Mouse (Mus musculus): ENCODE data around the gene Maml3. TPM values are rescaled to one million over a fixed set of nuclear protein-coding genes. Genes with fewer than 3 reads are reported as not detected.

Maml3 gene
- polyA plus RNA-seq, 1 experiment from 2014 or later, result 9.2 TPM

GRCm38 (mm10) chr3:51661880-51662550 lies 442.9 kb downstream of the Maml3 start:
- H3K27me3 ChIP-seq (replicated peaks), result no peaks in the 10 kb centered on the region
- no peak overlapping the region for H3K9ac ChIP-seq
- no peaks in the 10 kb centered on the region for H3K4me1 ChIP-seq
- no peaks in the 10 kb centered on the region for H3K9me3 ChIP-seq
- H3K4me3 ChIP-seq, result no peak overlapping the region
- no peak overlapping the region for H3K4me2 ChIP-seq (replicated peaks)
- H3K36me3 ChIP-seq, result no peaks in the 10 kb centered on the region
- no peak overlapping the region for H3K27ac ChIP-seq
- no peak for ATAC-seq (ENCODE audit: low FRiP score, low read depth)
- WGBS, result 83% methylated on average over 11 of the region's 11 CpGs

DNA sequence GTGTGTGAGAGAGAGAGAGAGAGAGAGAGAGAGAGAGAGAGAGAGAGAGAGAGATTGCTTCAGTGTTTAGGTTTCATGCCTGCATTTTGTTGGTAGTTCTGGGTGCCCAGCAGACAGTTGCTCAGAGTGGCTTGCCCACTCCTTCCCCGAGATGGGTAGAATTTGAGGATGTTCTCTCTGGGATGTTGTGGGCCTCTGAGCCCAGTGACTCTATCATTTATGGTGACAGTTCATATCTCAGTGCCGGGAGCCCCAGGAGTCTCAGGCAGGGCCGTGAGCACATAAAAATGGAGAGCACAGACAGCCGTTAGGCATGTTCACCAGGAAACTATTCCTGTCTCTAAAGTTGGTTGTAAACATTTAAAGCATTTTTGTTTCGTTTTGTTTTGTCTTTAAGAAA lies 443.5 kb downstream of the Maml3 start:
- Histone ChIP-seq H3K36me3 (no peaks in the 10 kb centered on the region), H3K9me3 (no peaks in the 10 kb centered on the region), H3K4me3 (no peak overlapping the region), H3K9ac (no peak overlapping the region), H3K4me2 (replicated peaks) (no peak overlapping the region), H3K4me1 (no peaks in the 10 kb centered on the region), H3K27me3 (replicated peaks) (no peaks in the 10 kb centered on the region), H3K27ac (no peak overlapping the region)
- no peak for ATAC-seq (ENCODE audit: low FRiP score, low read depth)
- 65% methylated on average over 5 of the region's 5 CpGs for WGBS

DNA sequence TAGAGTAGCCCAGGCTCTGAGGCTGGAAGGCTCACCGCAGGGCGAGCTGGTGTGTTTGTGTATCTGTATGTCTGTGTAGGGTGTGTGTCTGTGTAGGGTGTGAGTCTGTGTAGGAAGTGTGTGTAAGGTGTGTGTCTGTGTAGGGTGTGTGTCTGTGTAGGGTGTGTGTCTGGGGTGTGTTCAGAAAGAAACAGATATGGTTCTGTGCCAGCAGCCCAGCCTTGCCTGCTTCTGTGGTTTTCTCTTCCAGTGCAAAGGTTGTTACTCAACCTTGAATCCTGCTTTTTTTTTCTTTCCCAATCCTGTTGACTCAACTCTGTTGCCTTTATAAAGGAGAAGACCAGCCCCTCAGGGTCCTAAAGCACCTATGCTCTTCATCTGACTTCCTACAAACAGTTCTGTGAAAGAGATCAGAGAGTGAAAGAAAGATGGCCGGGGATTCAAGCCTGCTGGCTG lies 444.0 kb downstream of the Maml3 start:
- H3K4me2 ChIP-seq (replicated peaks), result no peak overlapping the region
- 80% methylated on average over 3 of the region's 3 CpGs for WGBS
- H3K36me3 ChIP-seq, result no peaks in the 10 kb centered on the region
- no peak overlapping the region for H3K4me3 ChIP-seq
- ATAC-seq (ENCODE audit: low FRiP score, low read depth), result no peak
- H3K27ac ChIP-seq, result no peak overlapping the region
- no peaks in the 10 kb centered on the region for H3K9me3 ChIP-seq
- no peaks in the 10 kb centered on the region for H3K27me3 ChIP-seq (replicated peaks)
- no peak overlapping the region for H3K9ac ChIP-seq
- no peaks in the 10 kb centered on the region for H3K4me1 ChIP-seq

GRCm38 (mm10) chr3:51660060-51660459 lies 444.8 kb downstream of the Maml3 start, which contains the start of gene Mgst2:
Gene Mgst2, plus strand, starts transcription at chr3:51660360.
- no peaks in the 10 kb centered on the region for H3K9me3 ChIP-seq
- no peak within 1 kb of the TSS for H3K4me3 ChIP-seq
- H3K27ac ChIP-seq, result no peak within 1 kb of the TSS
- no peaks in the 10 kb centered on the region for H3K4me1 ChIP-seq
- H3K4me2 ChIP-seq (replicated peaks), result no peak within 1 kb of the TSS
- no peak within 1 kb of the TSS for H3K9ac ChIP-seq
- no peak for ATAC-seq (ENCODE audit: low FRiP score, low read depth)
- WGBS, result 73% methylated on average over 4 of the region's 4 CpGs
- no peaks in the 10 kb centered on the region for H3K36me3 ChIP-seq
- no peaks in the 10 kb centered on the region for H3K27me3 ChIP-seq (replicated peaks)

- no peak overlapping the region for H3K4me2 ChIP-seq (replicated peaks)
- H3K9ac ChIP-seq, result no peak overlapping the region
- H3K4me1 ChIP-seq, result no peaks in the 10 kb centered on the region
- WGBS, result 84% methylated on average over 5 of the region's 5 CpGs
- H3K4me3 ChIP-seq, result no peak overlapping the region
- no peak for ATAC-seq (ENCODE audit: low FRiP score, low read depth)
- no peaks in the 10 kb centered on the region for H3K36me3 ChIP-seq
- no peak overlapping the region for H3K27ac ChIP-seq
- H3K9me3 ChIP-seq, result no peaks in the 10 kb centered on the region
- no peaks in the 10 kb centered on the region for H3K27me3 ChIP-seq (replicated peaks)
These were observed 445.5 kb downstream of the Maml3 start for GRCm38 (mm10) chr3:51659415-51659814.

- no peak for ATAC-seq (ENCODE audit: low FRiP score, low read depth)
These were observed 450.4 kb downstream of the Maml3 start for GRCm38 (mm10) chr3:51654303-51655055.

GRCm38 (mm10) chr3:51652701-51653100 lies 452.2 kb downstream of the Maml3 start:
- Histone ChIP-seq H3K4me3 (no peak overlapping the region), H3K27ac (no peak overlapping the region), H3K9me3 (no peaks in the 10 kb centered on the region), H3K36me3 (no peaks in the 10 kb centered on the region), H3K9ac (no peak overlapping the region), H3K4me1 (peaks cover 12% of the 10 kb centered on the region), H3K27me3 (replicated peaks) (no peaks in the 10 kb centered on the region), H3K4me2 (replicated peaks) (peak overlapping the region; percentile 52)
- WGBS, result 3% methylated on average over 9 of the region's 9 CpGs
- ATAC-seq (ENCODE audit: low FRiP score, low read depth), result 0 out of 2 replicates have a peak, but pooled peaks have one; percentile 11

More at GRCm38 (mm10) chr3:51654303-51655055, 450.4 kb downstream of the Maml3 start:
- Histone ChIP-seq H3K9ac (no peak overlapping the region), H3K9me3 (no peaks in the 10 kb centered on the region), H3K36me3 (no peaks in the 10 kb centered on the region), H3K4me3 (no peak overlapping the region), H3K27me3 (replicated peaks) (no peaks in the 10 kb centered on the region), H3K27ac (no peak overlapping the region), H3K4me2 (replicated peaks) (no peak overlapping the region), H3K4me1 (peaks cover 9% of the 10 kb centered on the region)
- WGBS, result 91% methylated on average over 6 of the region's 6 CpGs

GRCm38 (mm10) chr3:51652292-51652691 lies 452.6 kb downstream of the Maml3 start:
- ATAC-seq (ENCODE audit: low FRiP score, low read depth), result peak; percentile 38; the same call in 1 of the 2 replicates
- Histone ChIP-seq H3K9me3 (no peaks in the 10 kb centered on the region), H3K4me3 (no peak overlapping the region), H3K27me3 (replicated peaks) (no peaks in the 10 kb centered on the region), H3K4me2 (replicated peaks) (peak overlapping the region; percentile 52), H3K4me1 (peaks cover 12% of the 10 kb centered on the region), H3K9ac (no peak overlapping the region), H3K36me3 (no peaks in the 10 kb centered on the region), H3K27ac (no peak overlapping the region)
- WGBS, result 3% methylated on average over 9 of the region's 9 CpGs

- Histone ChIP-seq H3K9ac (no peak overlapping the region), H3K4me3 (no peak overlapping the region), H3K27ac (no peak overlapping the region), H3K4me2 (replicated peaks) (no peak overlapping the region), H3K9me3 (no peaks in the 10 kb centered on the region), H3K36me3 (no peaks in the 10 kb centered on the region), H3K4me1 (peaks cover 12% of the 10 kb centered on the region), H3K27me3 (replicated peaks) (no peaks in the 10 kb centered on the region)
- ATAC-seq (ENCODE audit: low FRiP score, low read depth), result 0 out of 2 replicates have a peak, but pooled peaks have one; percentile 13
- 81% methylated on average over 2 of the region's 2 CpGs for WGBS
These were observed 453.7 kb downstream of the Maml3 start for GRCm38 (mm10) chr3:51651149-51651548.

DNA sequence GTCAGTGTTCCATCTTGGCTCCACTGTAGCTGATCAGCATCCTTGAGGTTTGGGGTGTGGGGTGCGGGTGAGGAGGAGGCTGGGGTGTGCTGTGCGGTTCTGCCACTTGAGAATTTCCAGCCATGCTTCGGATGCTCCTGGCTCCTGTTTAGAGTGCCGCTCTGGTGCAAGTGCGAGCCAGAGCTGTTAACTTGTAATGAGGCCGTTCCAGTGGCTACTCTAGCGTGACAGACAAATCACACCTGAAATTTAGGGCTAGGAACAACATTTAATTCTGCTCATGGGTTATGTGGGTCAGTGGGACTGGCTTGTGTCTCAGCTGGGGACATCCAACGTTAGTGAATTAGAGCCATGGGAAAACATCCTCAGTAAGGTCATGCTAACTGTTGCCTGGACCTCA lies 454.9 kb downstream of the Maml3 start:
- Histone ChIP-seq H3K27ac (no peak overlapping the region), H3K9me3 (no peaks in the 10 kb centered on the region), H3K4me2 (replicated peaks) (no peak overlapping the region), H3K4me3 (no peak overlapping the region), H3K36me3 (no peaks in the 10 kb centered on the region), H3K9ac (no peak overlapping the region), H3K27me3 (replicated peaks) (no peaks in the 10 kb centered on the region), H3K4me1 (peaks cover 12% of the 10 kb centered on the region)
- no peak for ATAC-seq (ENCODE audit: low FRiP score, low read depth)
- WGBS, result 77% methylated on average over 8 of the region's 8 CpGs

DNA sequence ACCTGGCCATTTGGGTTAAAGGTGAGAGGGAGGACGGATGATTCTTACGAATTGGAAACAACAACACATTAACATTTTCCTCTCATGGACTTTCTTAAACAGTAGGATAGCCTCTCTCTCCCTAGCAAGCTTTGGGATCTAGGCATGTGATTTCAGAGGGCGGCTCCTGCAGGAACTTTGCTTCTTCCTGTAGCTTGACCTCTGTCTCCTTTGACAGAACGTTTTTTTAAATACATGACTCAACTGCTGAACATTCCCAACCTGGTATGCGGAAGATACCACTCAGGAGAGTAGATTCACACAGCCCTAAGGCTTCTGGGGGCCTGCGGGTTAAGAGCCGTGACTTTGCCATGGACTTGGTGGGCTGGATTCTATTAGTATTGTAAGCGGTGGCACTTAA lies 455.4 kb downstream of the Maml3 start:
- H3K9me3 ChIP-seq, result no peaks in the 10 kb centered on the region
- no peak overlapping the region for H3K4me2 ChIP-seq (replicated peaks)
- ATAC-seq (ENCODE audit: low FRiP score, low read depth), result no peak
- 87% methylated on average over 8 of the region's 8 CpGs for WGBS
- no peak overlapping the region for H3K4me3 ChIP-seq
- no peak overlapping the region for H3K27ac ChIP-seq
- no peaks in the 10 kb centered on the region for H3K36me3 ChIP-seq
- no peak overlapping the region for H3K9ac ChIP-seq
- H3K4me1 ChIP-seq, result peaks cover 12% of the 10 kb centered on the region
- no peaks in the 10 kb centered on the region for H3K27me3 ChIP-seq (replicated peaks)

GRCm38 (mm10) chr3:51648037-51648664 lies 456.7 kb downstream of the Maml3 start:
- 47% methylated on average over 15 of the region's 15 CpGs for WGBS
- Histone ChIP-seq H3K27ac (no peak overlapping the region), H3K27me3 (replicated peaks) (no peaks in the 10 kb centered on the region), H3K9ac (no peak overlapping the region), H3K9me3 (no peaks in the 10 kb centered on the region), H3K4me1 (peaks cover 12% of the 10 kb centered on the region), H3K36me3 (no peaks in the 10 kb centered on the region), H3K4me3 (no peak overlapping the region), H3K4me2 (replicated peaks) (peak overlapping the region; percentile 33; the same call in 1 of the 2 replicates)
- ATAC-seq (ENCODE audit: low FRiP score, low read depth), result peak; percentile 56; the same call in 1 of the 2 replicates

All from neural tube, embryonic 12.5 days (tissue).